Mouse (Mus musculus): ENCODE measurements around the gene Zzef1. TPM values are rescaled to one million over a fixed set of nuclear protein-coding genes. Genes with fewer than 3 reads are reported as not detected.

The Zzef1 gene
- 20.5 and 21.6 TPM in 2 replicates for polyA plus RNA-seq (2014; fragmentation: Nextera tagmentation; extraction: Ambion mirVana)

DNA sequence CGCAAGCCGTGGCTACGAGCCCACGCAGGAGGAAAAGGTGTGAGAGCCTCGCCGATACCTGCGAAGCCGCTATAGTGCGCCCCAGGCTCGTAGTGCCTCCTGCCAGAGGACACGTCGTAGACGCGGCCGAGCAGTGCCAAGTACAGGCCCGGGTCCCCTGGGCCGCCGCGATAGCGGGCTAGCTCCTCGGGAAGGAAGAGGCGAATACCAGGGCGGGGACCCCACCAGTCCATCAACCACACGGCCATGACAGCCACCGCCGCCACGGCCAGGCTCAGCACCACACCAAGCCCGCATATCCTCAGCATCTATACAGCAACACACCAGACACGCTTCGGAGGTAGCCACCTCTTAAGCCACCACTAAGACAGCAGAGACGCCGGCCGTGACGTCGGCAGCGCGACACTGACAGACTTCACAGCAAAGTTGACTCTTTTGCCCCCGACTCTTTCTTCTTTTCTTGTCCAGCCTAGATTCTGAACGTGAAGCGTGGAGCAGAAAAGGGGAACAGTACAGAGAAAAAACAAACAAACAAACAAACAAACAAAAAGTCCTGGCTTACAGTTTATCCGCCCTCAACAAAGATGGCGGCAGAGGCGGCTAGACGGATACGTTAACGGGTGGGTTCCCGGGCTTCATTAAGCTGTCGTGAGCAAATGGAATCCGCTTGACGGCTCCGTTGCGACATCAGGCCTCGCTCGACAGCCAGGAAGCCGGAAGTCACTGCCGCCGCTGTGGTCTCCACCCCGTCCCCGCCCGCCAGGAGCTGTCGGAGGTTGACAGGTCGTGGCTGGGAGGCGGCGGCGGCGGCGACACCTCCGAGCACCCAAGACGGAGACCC, at the start of gene Zzef1, which contains the start of gene Cyb5d2:
Zzef1 (plus strand) TSS at position 772 of the 841 bp plus-strand sequence.
Cyb5d2 (minus strand) TSS at position 688 of the 841 bp plus-strand sequence.
- peaks cover 18% of the 10 kb centered on the region for H3K4me1 ChIP-seq (ENCODE audit: control insufficient read depth, insufficient read depth, low read length)
- H3K9ac ChIP-seq (replicated peaks; ENCODE audit: low read depth, low read length), result peak within 1 kb of the TSS; percentile 90
- H3K4me2 ChIP-seq (ENCODE audit: low read depth, low read length), result peak within 1 kb of the TSS; percentile 90
- H3K27ac ChIP-seq (ENCODE audit: low read depth, low read length), result peak within 1 kb of the TSS; percentile 89
- ATAC-seq (ENCODE audit: low read depth), result peak; percentile 95
- peak within 1 kb of the TSS; percentile 94 for H3K4me3 ChIP-seq (ENCODE audit: low read depth, low read length)
- no peaks in the 10 kb centered on the region for H3K36me3 ChIP-seq (ENCODE audit: control insufficient read depth, insufficient read depth, low read length)
- no peaks in the 10 kb centered on the region for H3K9me3 ChIP-seq (ENCODE audit: control insufficient read depth, low read length)
- under 1% methylated on average over 61 of the region's 69 CpGs for WGBS
- no peaks in the 10 kb centered on the region for H3K27me3 ChIP-seq (ENCODE audit: control insufficient read depth, insufficient read depth, low read length)

DNA sequence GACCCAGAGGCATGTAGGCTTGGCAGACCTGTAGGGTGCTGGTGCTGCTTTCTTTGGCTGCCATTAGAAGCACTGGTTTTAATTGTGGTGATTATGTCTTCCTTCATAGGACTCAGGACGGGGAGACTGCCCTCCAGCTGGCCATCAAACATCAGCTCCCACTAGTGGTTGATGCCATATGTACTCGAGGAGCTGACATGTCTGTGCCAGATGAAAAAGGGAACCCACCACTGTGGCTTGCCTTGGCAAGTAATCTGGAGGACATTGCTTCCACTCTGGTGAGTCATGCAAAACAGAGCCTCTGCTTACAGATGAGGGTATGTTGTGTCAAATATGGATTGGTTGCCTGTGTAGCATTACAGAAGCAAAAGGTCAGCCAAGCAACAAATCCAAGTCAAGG, 44.1 kb upstream of the Zzef1 start:
- H3K36me3 ChIP-seq (ENCODE audit: control insufficient read depth, insufficient read depth, low read length), result peaks cover 73% of the 10 kb centered on the region
- no peak overlapping the region for H3K27ac ChIP-seq (ENCODE audit: low read depth, low read length)
- no peak for ATAC-seq (ENCODE audit: low read depth)
- H3K4me1 ChIP-seq (ENCODE audit: control insufficient read depth, insufficient read depth, low read length), result no peaks in the 10 kb centered on the region
- no peak overlapping the region for H3K4me2 ChIP-seq (ENCODE audit: low read depth, low read length)
- H3K9me3 ChIP-seq (ENCODE audit: control insufficient read depth, low read length), result no peaks in the 10 kb centered on the region
- no peak overlapping the region for H3K9ac ChIP-seq (replicated peaks; ENCODE audit: low read depth, low read length)
- H3K27me3 ChIP-seq (ENCODE audit: control insufficient read depth, insufficient read depth, low read length), result no peaks in the 10 kb centered on the region
- 60% methylated on average over 2 of the region's 2 CpGs for WGBS
- no peak overlapping the region for H3K4me3 ChIP-seq (ENCODE audit: low read depth, low read length)

DNA sequence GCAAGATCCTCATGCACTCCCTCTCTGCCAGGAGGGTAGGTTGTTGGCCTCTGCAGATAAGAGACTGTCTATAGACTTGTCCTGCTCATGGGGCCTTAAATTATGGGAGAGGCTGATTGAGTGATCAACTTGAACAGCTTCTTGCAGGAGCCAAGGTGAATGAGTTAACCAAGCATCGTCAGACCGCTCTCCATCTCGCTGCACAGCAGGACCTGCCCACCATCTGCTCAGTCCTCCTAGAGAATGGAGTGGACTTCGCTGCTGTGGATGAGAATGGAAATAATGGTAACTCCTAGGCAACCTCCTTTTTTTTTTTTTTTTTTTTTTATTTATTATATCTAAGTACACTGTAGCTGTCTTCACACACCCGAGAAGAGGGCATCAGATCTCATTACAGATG, 37.7 kb upstream of the Zzef1 start:
- Histone ChIP-seq H3K4me1 (ENCODE audit: control insufficient read depth, insufficient read depth, low read length) (no peaks in the 10 kb centered on the region), H3K4me3 (ENCODE audit: low read depth, low read length) (no peak overlapping the region), H3K27ac (ENCODE audit: low read depth, low read length) (no peak overlapping the region), H3K4me2 (ENCODE audit: low read depth, low read length) (no peak overlapping the region), H3K9ac (replicated peaks; ENCODE audit: low read depth, low read length) (no peak overlapping the region), H3K27me3 (ENCODE audit: control insufficient read depth, insufficient read depth, low read length) (no peaks in the 10 kb centered on the region), H3K9me3 (ENCODE audit: control insufficient read depth, low read length) (no peaks in the 10 kb centered on the region), H3K36me3 (ENCODE audit: control insufficient read depth, insufficient read depth, low read length) (peaks cover 62% of the 10 kb centered on the region)
- ATAC-seq (ENCODE audit: low read depth), result no peak
- 93% methylated on average over 5 of the region's 5 CpGs for WGBS

DNA sequence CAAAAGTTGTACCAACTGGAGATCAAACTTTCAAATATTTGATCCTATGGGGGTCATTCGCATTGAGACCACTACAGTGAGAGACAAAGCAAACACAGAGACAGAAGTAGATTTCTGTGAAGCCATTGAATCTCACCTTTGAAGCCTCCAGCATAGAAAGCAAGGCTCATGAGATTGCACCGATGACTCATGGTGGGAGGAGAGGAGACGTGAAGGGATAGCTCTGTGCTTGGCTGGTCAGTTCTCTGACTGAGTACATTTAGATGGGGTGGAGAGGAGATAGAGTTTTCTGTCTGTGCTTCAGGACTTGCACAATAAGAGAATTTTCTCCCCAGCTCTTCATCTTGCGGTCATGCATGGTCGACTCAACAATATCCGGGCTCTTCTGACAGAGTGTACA, 36.4 kb upstream of the Zzef1 start:
- no peak for ATAC-seq (ENCODE audit: low read depth)
- no peak overlapping the region for H3K4me2 ChIP-seq (ENCODE audit: low read depth, low read length)
- H3K27ac ChIP-seq (ENCODE audit: low read depth, low read length), result no peak overlapping the region
- no peak overlapping the region for H3K4me3 ChIP-seq (ENCODE audit: low read depth, low read length)
- peaks cover 61% of the 10 kb centered on the region for H3K36me3 ChIP-seq (ENCODE audit: control insufficient read depth, insufficient read depth, low read length)
- no peaks in the 10 kb centered on the region for H3K27me3 ChIP-seq (ENCODE audit: control insufficient read depth, insufficient read depth, low read length)
- H3K9ac ChIP-seq (replicated peaks; ENCODE audit: low read depth, low read length), result no peak overlapping the region
- WGBS, result 96% methylated on average over 6 of the region's 6 CpGs
- no peaks in the 10 kb centered on the region for H3K9me3 ChIP-seq (ENCODE audit: control insufficient read depth, low read length)
- H3K4me1 ChIP-seq (ENCODE audit: control insufficient read depth, insufficient read depth, low read length), result no peaks in the 10 kb centered on the region

DNA sequence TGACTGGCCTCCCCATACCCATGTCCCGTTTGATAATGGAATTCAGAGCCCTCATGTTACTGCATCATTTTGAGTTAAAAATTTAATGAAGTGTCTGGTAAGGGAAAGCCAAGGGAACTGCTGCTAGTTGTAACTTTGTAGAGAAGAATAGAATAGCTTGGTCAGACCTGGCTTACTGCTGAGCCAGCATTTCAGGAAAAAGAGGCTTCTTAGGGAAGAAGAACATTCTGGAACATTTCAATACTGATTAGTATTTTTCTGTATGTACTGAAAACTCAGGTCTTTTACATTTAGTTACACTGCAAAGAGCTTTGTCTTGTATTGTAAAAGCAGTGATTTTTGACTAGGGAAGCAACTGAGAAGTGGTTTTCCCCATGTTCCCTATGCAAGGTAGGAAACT, 35.2 kb upstream of the Zzef1 start:
- 95% methylated on average over 1 of the region's 1 CpGs for WGBS
- H3K9ac ChIP-seq (replicated peaks; ENCODE audit: low read depth, low read length), result no peak overlapping the region
- no peak overlapping the region for H3K4me3 ChIP-seq (ENCODE audit: low read depth, low read length)
- no peak overlapping the region for H3K27ac ChIP-seq (ENCODE audit: low read depth, low read length)
- no peak for ATAC-seq (ENCODE audit: low read depth)
- H3K27me3 ChIP-seq (ENCODE audit: control insufficient read depth, insufficient read depth, low read length), result no peaks in the 10 kb centered on the region
- no peaks in the 10 kb centered on the region for H3K9me3 ChIP-seq (ENCODE audit: control insufficient read depth, low read length)
- no peak overlapping the region for H3K4me2 ChIP-seq (ENCODE audit: low read depth, low read length)
- peaks cover 54% of the 10 kb centered on the region for H3K36me3 ChIP-seq (ENCODE audit: control insufficient read depth, insufficient read depth, low read length)
- H3K4me1 ChIP-seq (ENCODE audit: control insufficient read depth, insufficient read depth, low read length), result no peaks in the 10 kb centered on the region

DNA sequence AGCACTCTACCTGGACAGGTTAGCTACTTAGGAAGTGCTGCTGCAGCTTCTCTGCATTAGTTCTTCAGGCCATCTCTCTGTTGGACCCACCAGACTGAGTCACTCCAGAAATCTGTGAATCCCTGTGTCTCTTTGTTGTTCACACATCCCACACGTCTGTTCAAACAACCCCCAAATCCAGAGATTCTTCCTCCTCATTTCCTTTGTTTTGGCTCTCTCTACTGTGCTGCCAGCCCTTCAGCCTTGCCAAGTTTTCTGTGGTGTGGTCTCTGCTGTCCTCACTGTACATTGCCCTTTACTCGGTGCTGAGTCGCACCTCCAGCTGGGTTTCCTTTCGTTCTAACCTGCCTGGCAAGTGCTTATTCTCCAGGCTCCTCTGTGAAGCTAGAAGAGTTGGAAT, 31.8 kb upstream of the Zzef1 start:
- no peak overlapping the region for H3K9ac ChIP-seq (replicated peaks; ENCODE audit: low read depth, low read length)
- no peak overlapping the region for H3K27ac ChIP-seq (ENCODE audit: low read depth, low read length)
- no peak for ATAC-seq (ENCODE audit: low read depth)
- H3K9me3 ChIP-seq (ENCODE audit: control insufficient read depth, low read length), result no peaks in the 10 kb centered on the region
- H3K4me3 ChIP-seq (ENCODE audit: low read depth, low read length), result no peak overlapping the region
- H3K4me1 ChIP-seq (ENCODE audit: control insufficient read depth, insufficient read depth, low read length), result no peaks in the 10 kb centered on the region
- H3K27me3 ChIP-seq (ENCODE audit: control insufficient read depth, insufficient read depth, low read length), result no peaks in the 10 kb centered on the region
- peaks cover 51% of the 10 kb centered on the region for H3K36me3 ChIP-seq (ENCODE audit: control insufficient read depth, insufficient read depth, low read length)
- WGBS, result 89% methylated on average over 4 of the region's 4 CpGs
- H3K4me2 ChIP-seq (ENCODE audit: low read depth, low read length), result no peak overlapping the region

DNA sequence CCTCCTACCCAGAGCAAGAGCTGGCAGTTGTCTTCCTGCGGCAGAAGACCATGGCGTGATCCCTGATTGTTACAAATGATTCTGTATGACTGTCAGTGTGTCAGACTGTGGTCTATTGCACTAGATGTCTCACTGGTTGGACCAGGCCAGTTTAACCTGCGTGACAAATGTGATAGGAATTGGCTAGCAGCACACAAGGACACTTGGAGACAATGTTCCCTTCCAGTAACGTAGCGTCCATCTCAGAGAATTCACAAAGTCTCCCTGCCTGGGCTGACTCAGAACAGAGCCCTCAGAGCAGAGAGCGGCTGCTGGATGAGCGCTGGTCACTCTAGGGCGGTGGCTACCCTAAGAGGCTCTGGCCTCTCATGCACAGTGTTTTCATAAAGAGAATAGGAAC, 28.3 kb upstream of the Zzef1 start:
- H3K4me3 ChIP-seq (ENCODE audit: low read depth, low read length), result no peak overlapping the region
- H3K4me2 ChIP-seq (ENCODE audit: low read depth, low read length), result no peak overlapping the region
- peaks cover 43% of the 10 kb centered on the region for H3K36me3 ChIP-seq (ENCODE audit: control insufficient read depth, insufficient read depth, low read length)
- H3K9ac ChIP-seq (replicated peaks; ENCODE audit: low read depth, low read length), result no peak overlapping the region
- ATAC-seq (ENCODE audit: low read depth), result no peak
- H3K9me3 ChIP-seq (ENCODE audit: control insufficient read depth, low read length), result no peaks in the 10 kb centered on the region
- H3K4me1 ChIP-seq (ENCODE audit: control insufficient read depth, insufficient read depth, low read length), result no peaks in the 10 kb centered on the region
- H3K27ac ChIP-seq (ENCODE audit: low read depth, low read length), result no peak overlapping the region
- H3K27me3 ChIP-seq (ENCODE audit: control insufficient read depth, insufficient read depth, low read length), result no peaks in the 10 kb centered on the region
- WGBS, result 94% methylated on average over 8 of the region's 8 CpGs

DNA sequence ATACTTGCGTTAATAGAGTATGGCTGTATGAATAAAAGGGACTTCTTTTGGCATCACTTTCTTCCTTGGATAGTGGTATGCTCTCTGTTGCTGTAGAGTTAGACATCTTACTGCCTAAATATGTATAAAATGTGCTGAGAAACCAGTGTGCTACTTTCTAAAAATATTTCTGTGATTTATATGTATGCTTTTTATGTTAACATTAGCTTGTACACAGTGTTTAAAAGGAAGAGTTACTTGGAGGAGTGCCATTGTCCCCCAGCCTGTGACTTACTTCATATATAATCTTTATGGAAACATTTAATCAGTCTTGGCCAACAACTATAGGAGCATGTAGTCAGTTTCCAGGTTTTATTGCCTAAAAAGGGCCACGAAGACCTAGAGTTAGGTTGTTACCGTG, 27.0 kb upstream of the Zzef1 start:
- WGBS, result 93% methylated on average over 3 of the region's 3 CpGs
- Histone ChIP-seq H3K27ac (ENCODE audit: low read depth, low read length) (no peak overlapping the region), H3K9me3 (ENCODE audit: control insufficient read depth, low read length) (no peaks in the 10 kb centered on the region), H3K4me2 (ENCODE audit: low read depth, low read length) (no peak overlapping the region), H3K4me3 (ENCODE audit: low read depth, low read length) (no peak overlapping the region), H3K27me3 (ENCODE audit: control insufficient read depth, insufficient read depth, low read length) (no peaks in the 10 kb centered on the region), H3K4me1 (ENCODE audit: control insufficient read depth, insufficient read depth, low read length) (no peaks in the 10 kb centered on the region), H3K9ac (replicated peaks; ENCODE audit: low read depth, low read length) (no peak overlapping the region), H3K36me3 (ENCODE audit: control insufficient read depth, insufficient read depth, low read length) (peaks cover 35% of the 10 kb centered on the region)
- ATAC-seq (ENCODE audit: low read depth), result no peak

DNA sequence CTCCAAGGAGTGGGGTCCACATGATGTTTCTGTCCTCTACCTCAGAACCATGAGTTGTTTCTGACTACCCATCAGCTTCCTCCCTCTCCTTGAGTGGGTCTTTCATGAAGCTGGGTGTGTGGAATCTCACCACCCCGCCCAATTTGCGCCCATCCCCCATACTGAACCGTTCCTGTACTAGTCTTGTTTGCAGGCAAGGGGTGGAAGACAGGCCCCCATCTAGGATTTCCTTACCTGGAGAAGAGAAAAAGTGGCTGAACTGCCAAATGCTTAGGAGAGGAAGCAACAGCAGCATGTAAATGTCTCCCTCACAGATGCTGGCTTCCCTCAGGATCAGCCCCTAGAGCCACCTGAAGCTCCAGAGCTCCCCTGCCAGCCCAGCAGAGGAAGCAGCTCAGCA, 25.7 kb upstream of the Zzef1 start:
- Histone ChIP-seq H3K4me2 (ENCODE audit: low read depth, low read length) (no peak overlapping the region), H3K4me1 (ENCODE audit: control insufficient read depth, insufficient read depth, low read length) (no peaks in the 10 kb centered on the region), H3K27me3 (ENCODE audit: control insufficient read depth, insufficient read depth, low read length) (no peaks in the 10 kb centered on the region), H3K9ac (replicated peaks; ENCODE audit: low read depth, low read length) (no peak overlapping the region), H3K36me3 (ENCODE audit: control insufficient read depth, insufficient read depth, low read length) (peaks cover 29% of the 10 kb centered on the region), H3K4me3 (ENCODE audit: low read depth, low read length) (no peak overlapping the region), H3K9me3 (ENCODE audit: control insufficient read depth, low read length) (no peaks in the 10 kb centered on the region), H3K27ac (ENCODE audit: low read depth, low read length) (no peak overlapping the region)
- ATAC-seq (ENCODE audit: low read depth), result no peak
- 94% methylated on average over 3 of the region's 3 CpGs for WGBS

Data from neural tube, embryonic 14.5 days (tissue).